24 mouse cellular contexts compared by ENCODE assay signal in the genomic region with DNA sequence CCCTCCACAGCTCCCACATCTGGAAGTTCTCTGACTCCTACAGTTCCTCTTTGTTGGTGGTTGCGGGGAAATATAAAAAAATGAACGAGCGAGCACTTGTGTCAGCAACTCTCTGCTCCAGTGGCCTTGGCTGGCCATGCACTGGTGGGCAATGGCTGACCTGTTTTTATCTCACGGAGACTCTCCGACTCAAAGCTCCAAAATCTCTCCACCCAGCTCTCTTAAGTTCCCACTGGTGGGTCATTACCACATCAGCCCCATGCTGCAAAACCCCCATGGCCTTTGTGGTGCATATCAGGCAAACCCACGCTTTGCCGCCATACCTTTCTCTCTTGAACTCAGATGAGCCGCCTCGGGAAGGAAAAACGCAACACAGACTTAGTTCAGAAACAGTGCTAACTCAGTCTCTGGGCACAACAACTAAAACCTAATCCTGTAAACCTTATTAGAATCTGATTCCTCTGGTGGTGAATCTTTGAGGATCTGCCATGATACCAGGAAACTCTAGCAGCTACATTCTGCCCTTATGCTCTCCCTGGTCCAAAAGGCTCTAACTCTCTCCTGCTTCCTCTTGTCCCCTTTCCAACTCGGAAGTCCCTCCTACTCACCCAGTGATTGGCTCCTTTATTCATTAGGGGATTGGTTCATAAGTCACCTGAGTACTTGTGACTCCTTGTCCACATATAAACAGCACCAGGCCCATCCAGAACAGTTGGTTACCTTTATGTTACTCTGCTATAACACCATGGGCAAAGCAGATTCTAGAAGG. TPM values are rescaled to one million over a fixed set of nuclear protein-coding genes. Genes with fewer than 3 reads are reported as not detected.
DNase-seq lines count a peak whose midpoint lies in the region; ATAC-seq and TF ChIP-seq lines count a peak whose summit lies in the region.
"Had no signal": no experiment of that assay in that cellular context is flagged by ENCODE, and none has a peak within 500 bp of the region (broad histone marks: within the 10 kb centered on the region; RNA-seq: fewer than 3 reads in every experiment).

No protein-coding gene starts in this region.

- 81% methylated on average over 11 of the region's 11 CpGs for WGBS in limb, embryonic 13.5 days
- 87% methylated on average over 11 of the region's 11 CpGs for WGBS in stomach, postnatal 0 days

- H3K9ac ChIP-seq in ES-Bruce4 (ENCODE audit: low read depth, poor library complexity, severe bottlenecking) (peak overlapping the region; percentile 83), MEL (ENCODE audit: control insufficient read depth, low read depth, low read length, poor library complexity, severe bottlenecking) (peak overlapping the region; percentile 84)
- H3K9ac ChIP-seq in limb, embryonic 13.5 days, result no peak overlapping the region
- no peak overlapping the region for H3K9ac ChIP-seq in stomach, postnatal 0 days (ENCODE audit: low read length)
- H3K9ac ChIP-seq: forebrain, embryonic 15.5 days; hindbrain, embryonic 13.5 days; liver, embryonic 13.5 days; lung, embryonic 14.5 days had no signal

- TF ChIP-seq POLR2A in ES-Bruce4 (IDR thresholded peaks at IDR 0.05; ENCODE audit: insufficient read depth, low read length), result peak; percentile 77
- TF ChIP-seq POLR2A in MEL (IDR thresholded peaks at IDR 0.05; ENCODE audit: control insufficient read depth in 1 of 2, insufficient read depth in 1 of 2, low read depth in 1 of 2, low read length in 2 of 2, poor library complexity in 1 of 2), result peak; percentile 35 to 94; a peak in 2 of 4 replicates
- no peak for TF ChIP-seq POLR2A in bone marrow macrophage, adult 2 months (IDR thresholded peaks at IDR 0.05; ENCODE audit: borderline replicate concordance, low read depth, low read length)

- no peak for ATAC-seq in limb, embryonic 13.5 days (ENCODE audit: low FRiP score, low read depth)
- ATAC-seq in stomach, postnatal 0 days (ENCODE audit: low FRiP score, low TSS enrichment), result no peak
- ATAC-seq: forebrain, embryonic 15.5 days had no signal

- no peak for TF ChIP-seq RAD21 in MEL (IDR thresholded peaks at IDR 0.05; ENCODE audit: low read depth, low read length)

- H3K9me3 ChIP-seq in ES-Bruce4 (replicated peaks; ENCODE audit: control insufficient read depth, insufficient read depth, low read length, poor library complexity, severe bottlenecking), result peaks cover 20% of the 10 kb centered on the region
- no peaks in the 10 kb centered on the region for H3K9me3 ChIP-seq in MEL (replicated peaks; ENCODE audit: insufficient read depth, low read length)
- no peaks in the 10 kb centered on the region for H3K9me3 ChIP-seq in limb, embryonic 13.5 days
- H3K9me3 ChIP-seq in stomach, postnatal 0 days (ENCODE audit: control insufficient read depth, low read length), result no peaks in the 10 kb centered on the region
- H3K9me3 ChIP-seq: forebrain, embryonic 15.5 days; G1E; hindbrain, embryonic 13.5 days; liver, embryonic 13.5 days had no signal

- H3K27me3 ChIP-seq in ES-Bruce4 (ENCODE audit: control insufficient read depth, insufficient read depth, low read length, poor library complexity, severe bottlenecking), result no peaks in the 10 kb centered on the region
- H3K27me3 ChIP-seq in MEL (ENCODE audit: control insufficient read depth in 1 of 2, insufficient read depth in 2 of 2, low read length in 2 of 2), result no peaks in the 10 kb centered on the region
- H3K27me3 ChIP-seq in limb, embryonic 13.5 days, result no peaks in the 10 kb centered on the region
- H3K27me3 ChIP-seq in stomach, postnatal 0 days (ENCODE audit: control insufficient read depth, insufficient read depth, low read length), result no peaks in the 10 kb centered on the region
- H3K27me3 ChIP-seq: forebrain, embryonic 15.5 days; hindbrain, embryonic 13.5 days; liver, embryonic 13.5 days had no signal

- H3K4me2 ChIP-seq in limb, embryonic 13.5 days (replicated peaks), result no peak overlapping the region
- no peak overlapping the region for H3K4me2 ChIP-seq in stomach, postnatal 0 days (replicated peaks; ENCODE audit: low read depth)
- H3K4me2 ChIP-seq: forebrain, embryonic 15.5 days; hindbrain, embryonic 13.5 days; liver, embryonic 13.5 days; lung, embryonic 14.5 days; midbrain, embryonic 11.5 days had no signal

- peak overlapping the region; percentile 95 for H3K4me3 ChIP-seq in ES-Bruce4 (ENCODE audit: low read depth, low read length)
- peak overlapping the region; percentile 51 to 68 for H3K4me3 ChIP-seq in MEL (ENCODE audit: control insufficient read depth in 1 of 2, insufficient read depth in 1 of 2, low read depth in 2 of 2, low read length in 2 of 2)
- H3K4me3 ChIP-seq in bone marrow macrophage, adult 2 months (ENCODE audit: insufficient read depth, low read length), result no peak overlapping the region
- H3K4me3 ChIP-seq in limb, embryonic 13.5 days, result no peak overlapping the region
- no peak overlapping the region for H3K4me3 ChIP-seq in stomach, postnatal 0 days (ENCODE audit: low read depth, low read length)
- H3K4me3 ChIP-seq: forebrain, embryonic 15.5 days; hindbrain, embryonic 13.5 days; liver, embryonic 13.5 days had no signal

- peaks cover 22% of the 10 kb centered on the region for H3K79me2 ChIP-seq in MEL (ENCODE audit: control insufficient read depth, insufficient read depth, low read length, poor library complexity)

- TF ChIP-seq CTCF in ES-Bruce4 (IDR thresholded peaks at IDR 0.05; ENCODE audit: low read depth, low read length) (no peak), MEL (IDR thresholded peaks at IDR 0.05 in 2 of 3, conservative IDR thresholded peaks at IDR 0.05 in 1 of 3; ENCODE audit: control insufficient read depth in 1 of 3, insufficient read depth in 1 of 3, low read depth in 2 of 3, low read length in 3 of 3, poor library complexity in 1 of 3, severe bottlenecking in 1 of 3) (no peak)
- TF ChIP-seq CTCF in bone marrow macrophage, adult 2 months (IDR thresholded peaks at IDR 0.05; ENCODE audit: low read depth, low read length), result no peak
- TF ChIP-seq CTCF in stomach, postnatal 0 days (IDR thresholded peaks at IDR 0.05; ENCODE audit: low read depth), result no peak

- H3K27ac ChIP-seq in ES-Bruce4 (ENCODE audit: insufficient read depth, low read length) (no peak overlapping the region), MEL (ENCODE audit: control insufficient read depth, low read depth, low read length) (peak overlapping the region; percentile 73)
- H3K27ac ChIP-seq in bone marrow macrophage, adult 2 months (ENCODE audit: insufficient read depth, low read depth, low read length), result peak overlapping the region; percentile 69
- H3K27ac ChIP-seq in limb, embryonic 13.5 days, result peak overlapping the region; percentile 22; the same call in 1 of the 2 replicates
- H3K27ac ChIP-seq in stomach, postnatal 0 days (replicated peaks), result no peak overlapping the region
- H3K27ac ChIP-seq: liver, embryonic 13.5 days had no signal

- H3K4me1 ChIP-seq in ES-Bruce4 (ENCODE audit: control insufficient read depth, insufficient read depth, low read length), result peaks cover 4% of the 10 kb centered on the region
- peaks cover 0 to 19% of the 10 kb centered on the region in 2 experiments; a peak in 3 of 4 replicates for H3K4me1 ChIP-seq in MEL (ENCODE audit: control insufficient read depth in 1 of 2, insufficient read depth in 2 of 2, low read length in 2 of 2)
- peaks cover 28% of the 10 kb centered on the region for H3K4me1 ChIP-seq in bone marrow macrophage, adult 2 months (ENCODE audit: control insufficient read depth, insufficient read depth, low read length)
- H3K4me1 ChIP-seq in limb, embryonic 13.5 days, result peaks cover 32% of the 10 kb centered on the region
- peaks cover 5% of the 10 kb centered on the region; the same call in 1 of the 2 replicates for H3K4me1 ChIP-seq in stomach, postnatal 0 days (replicated peaks; ENCODE audit: control insufficient read depth, insufficient read depth)

- DNase-seq in MEL (ENCODE audit: low read depth, low spot score), result peak; percentile 85
- no peak for DNase-seq in stomach, postnatal 0 days (ENCODE audit: low spot score)
- no peak for DNase-seq in embryo, embryonic 9.5 days (ENCODE audit: extremely low spot score)
- DNase-seq in right cerebral cortex, postnatal 14 days, result no peak
- DNase-seq in thymus, postnatal 36 days, result no peak
- DNase-seq: adrenal gland, postnatal 36 days; cerebellum, adult 11-12 months; cerebellum, postnatal 25 days; embryo, embryonic 11 days; gastrocnemius, postnatal 10 days; kidney, adult 18-20 months; kidney, postnatal 4 days; liver, embryonic 13.5 days; lung, embryonic 14.5 days; lung, postnatal 36 days; right cerebral cortex, postnatal 25 days; spleen, adult 18-20 months had no signal

- H3K36me3 ChIP-seq in ES-Bruce4 (ENCODE audit: control insufficient read depth, insufficient read depth, low read length, poor library complexity, severe bottlenecking) (no peaks in the 10 kb centered on the region), MEL (ENCODE audit: control insufficient read depth in 1 of 2, insufficient read depth in 2 of 2, low read length in 2 of 2) (peaks cover 0 to 14% of the 10 kb centered on the region in 2 experiments; a peak in 2 of 4 replicates)
- H3K36me3 ChIP-seq in limb, embryonic 13.5 days, result no peaks in the 10 kb centered on the region
- no peaks in the 10 kb centered on the region for H3K36me3 ChIP-seq in stomach, postnatal 0 days (ENCODE audit: control insufficient read depth, insufficient read depth, low read length)
- H3K36me3 ChIP-seq: forebrain, embryonic 15.5 days; G1E; hindbrain, embryonic 13.5 days; liver, embryonic 13.5 days had no signal

- TF ChIP-seq EP300 in ES-Bruce4 (IDR thresholded peaks at IDR 0.05; ENCODE audit: insufficient read depth, low read depth, low read length) (no peak), MEL (IDR thresholded peaks at IDR 0.05; ENCODE audit: low read depth in 1 of 2, low read length in 2 of 2) (no peak)
- TF ChIP-seq EP300 in stomach, postnatal 0 days (optimal IDR thresholded peaks at IDR 0.05), result no peak

RNA-seq across cellular contexts. Expression of a gene that starts 5.3 kb away (rescaled TPM):
- polyA plus RNA-seq in ES-Bruce4 (2011; ENCODE audit: insufficient read depth, insufficient read length, low read depth, missing spikeins) (42.7 and 52.9 TPM in 2 replicates), MEL (2012; ENCODE audit: insufficient read depth in 1 of 2, insufficient read length in 2 of 2, low read depth in 1 of 2, low replicate concordance in 2 of 2, missing spikeins in 1 of 2) (10 to 100 TPM; 13.6 to 34.1 TPM)
- 13.2 and 16.1 TPM in 2 replicates for total RNA-seq in MEL (2012; rRNA removed)
- polyA plus RNA-seq in bone marrow macrophage, adult 2 months (2012; ENCODE audit: insufficient read depth, insufficient read length, missing spikeins), result 14.3 and 18.6 TPM in 2 replicates
- 30.4 and 37.7 TPM in 2 replicates for polyA plus RNA-seq in limb, embryonic 13.5 days (2015; fragmentation: Nextera tagmentation; extraction: Ambion mirVana)
- 9.5 and 9.8 TPM in 2 replicates for polyA plus RNA-seq in stomach, postnatal 0 days (2015; fragmentation: Nextera tagmentation; extraction: Ambion mirVana)

RNA-seq across cellular contexts. Expression of a gene that starts 39.3 kb away (rescaled TPM):
- polyA plus RNA-seq in ES-Bruce4 (2011; ENCODE audit: insufficient read depth, insufficient read length, low read depth, missing spikeins) (116 and 122 TPM in 2 replicates), MEL (2012; ENCODE audit: insufficient read depth in 1 of 2, insufficient read length in 2 of 2, low read depth in 1 of 2, low replicate concordance in 2 of 2, missing spikeins in 1 of 2) (1,000 to 10,000 TPM in 1 of 2 experiments, 100 to 1,000 TPM in 1; 158 to 1,046 TPM)
- total RNA-seq in MEL (2012; rRNA removed), result 189 and 198 TPM in 2 replicates
- 132 and 146 TPM in 2 replicates for polyA plus RNA-seq in bone marrow macrophage, adult 2 months (2012; ENCODE audit: insufficient read depth, insufficient read length, missing spikeins)
- polyA plus RNA-seq in limb, embryonic 13.5 days (2015; fragmentation: Nextera tagmentation; extraction: Ambion mirVana), result 239 and 242 TPM in 2 replicates
- 334 and 344 TPM in 2 replicates for polyA plus RNA-seq in stomach, postnatal 0 days (2015; fragmentation: Nextera tagmentation; extraction: Ambion mirVana)

RNA-seq across cellular contexts. Expression of a gene that starts 39.4 kb away (rescaled TPM):
- polyA plus RNA-seq in ES-Bruce4 (2011; ENCODE audit: insufficient read depth, insufficient read length, low read depth, missing spikeins), result 24.0 and 25.0 TPM in 2 replicates
- total RNA-seq in MEL (2012; rRNA removed), result 104 and 118 TPM in 2 replicates
- polyA plus RNA-seq in MEL (2012; ENCODE audit: insufficient read depth in 1 of 2, insufficient read length in 2 of 2, low read depth in 1 of 2, low replicate concordance in 2 of 2, missing spikeins in 1 of 2), result 100 to 1,000 TPM in 1 of 2 experiments, not detected in 1; 109 TPM
- 11.3 and 13.8 TPM in 2 replicates for polyA plus RNA-seq in bone marrow macrophage, adult 2 months (2012; ENCODE audit: insufficient read depth, insufficient read length, missing spikeins)
- polyA plus RNA-seq in limb, embryonic 13.5 days (2015; fragmentation: Nextera tagmentation; extraction: Ambion mirVana), result 38.3 and 41.4 TPM in 2 replicates
- polyA plus RNA-seq in stomach, postnatal 0 days (2015; fragmentation: Nextera tagmentation; extraction: Ambion mirVana), result 14.9 and 15.6 TPM in 2 replicates

Comparison
In these comparisons a context has a peak if more than half of its experiments do, and no peak if none do; other contexts are left out.
1. H3K27ac ChIP-seq: peak in MEL (single experiment), bone marrow macrophage, adult 2 months (single experiment) and limb, embryonic 13.5 days (single experiment); none in ES-Bruce4 (single experiment) and stomach, postnatal 0 days (single experiment).
2. H3K4me3 ChIP-seq: peak in ES-Bruce4 (single experiment) and MEL (2 of 2); none in bone marrow macrophage, adult 2 months (single experiment), limb, embryonic 13.5 days (single experiment) and stomach, postnatal 0 days (single experiment).
3. H3K9ac ChIP-seq: peak in ES-Bruce4 (single experiment) and MEL (single experiment); none in limb, embryonic 13.5 days (single experiment) and stomach, postnatal 0 days (single experiment).